Mouse (Mus musculus) heart, adult 2 months (tissue): ENCODE measurements at regions not wholly inside any gene's neighbourhood (a gene's known extent, or its start where the extent isn't known, plus 50 kb on each side); places are given as distances from the start of the nearest gene placed in this dataset.

Source experiments
- CTCF ChIP-seq: fragments of 200-600 bp; IDR thresholded peaks from 2 replicates; pipeline ENCODE4 v1.8.1; 2022; ENCODE audit warnings: antibody characterized with exemption, mild to moderate bottlenecking, moderate library complexity
- EP300 ChIP-seq: fragments of 200-500 bp; IDR thresholded peaks from 2 replicates; pipeline ENCODE4 v1.6.1; 2011; ENCODE audit warnings: low read depth, low read length, control low read depth; ENCODE audit not compliant: insufficient read depth

- no peak for TF ChIP-seq CTCF
- TF ChIP-seq EP300: no peak
Observed at GRCm38 (mm10) chr13:80946034-80946433, 62.9 kb downstream of the Arrdc3 start.
